Mouse (Mus musculus): ENCODE results near the gene Mrtfa. TPM values are rescaled to one million over a fixed set of nuclear protein-coding genes. Genes with fewer than 3 reads are reported as not detected.

The Mrtfa gene
- polyA plus RNA-seq, 1 experiment from 2014 or later, result 28.3 TPM

DNA sequence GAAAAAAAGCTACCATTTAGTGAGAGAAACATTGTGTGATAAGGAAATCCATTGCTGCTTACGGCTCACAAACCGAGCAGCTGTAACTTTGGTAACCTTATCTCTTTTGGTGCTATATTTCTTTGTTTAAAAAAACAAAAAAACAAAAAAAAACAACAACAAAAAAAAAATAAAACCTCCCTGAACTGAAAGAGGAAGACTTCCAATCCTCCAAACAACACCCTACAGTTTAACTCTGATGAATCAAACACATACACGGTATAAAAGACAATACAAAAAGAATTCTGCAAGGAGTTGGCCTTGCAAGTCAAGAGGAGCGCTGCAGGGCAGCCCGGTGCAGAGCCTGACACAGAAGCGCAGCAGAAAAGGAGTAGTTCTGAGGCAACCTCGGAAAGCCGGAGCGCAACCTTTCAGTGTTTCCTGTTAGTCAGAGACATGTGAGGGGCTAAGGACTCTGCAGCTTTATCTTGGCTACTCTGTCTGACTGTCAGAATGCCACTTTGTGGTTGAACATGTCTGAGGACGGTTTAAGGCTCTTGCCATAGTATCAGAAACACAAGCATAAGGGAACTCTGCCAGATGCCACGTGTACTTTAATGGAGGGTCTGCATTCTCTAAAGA is 48.5 kb downstream of the Mrtfa start:
- no peak for ATAC-seq
- Histone ChIP-seq H3K4me1 (replicated peaks; ENCODE audit: control insufficient read depth, insufficient read depth, low read length) (no peaks in the 10 kb centered on the region), H3K9me3 (ENCODE audit: control insufficient read depth, low read length) (no peaks in the 10 kb centered on the region), H3K27ac (ENCODE audit: low read length) (no peak overlapping the region), H3K9ac (replicated peaks; ENCODE audit: low read depth, low read length) (no peak overlapping the region), H3K27me3 (replicated peaks; ENCODE audit: control insufficient read depth, insufficient read depth, low read length) (no peaks in the 10 kb centered on the region), H3K36me3 (ENCODE audit: control insufficient read depth, insufficient read depth) (no peaks in the 10 kb centered on the region), H3K4me2 (ENCODE audit: low read length) (no peak overlapping the region), H3K4me3 (replicated peaks; ENCODE audit: low read length) (no peak overlapping the region)
- 72% methylated on average over 11 of the region's 11 CpGs for WGBS

DNA sequence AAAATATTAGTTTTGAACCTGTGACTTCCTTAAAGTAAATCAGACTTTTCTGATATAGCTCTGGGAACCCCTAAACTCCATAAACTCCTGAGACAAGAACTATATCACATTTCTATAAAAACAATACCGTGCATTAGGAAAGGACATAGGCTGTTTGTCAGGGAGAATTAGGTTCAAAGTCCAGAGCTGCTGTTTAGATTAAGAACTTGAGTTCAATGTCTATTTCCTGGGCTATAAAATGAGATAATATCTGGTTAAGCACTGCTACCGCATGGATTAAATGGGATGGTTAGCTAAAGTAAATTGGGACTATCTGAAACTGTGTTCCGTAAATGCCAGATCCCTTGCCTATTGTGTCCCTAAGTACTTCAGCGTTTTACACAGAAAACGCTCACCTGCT is 50.6 kb downstream of the Mrtfa start:
- Histone ChIP-seq H3K27me3 (replicated peaks; ENCODE audit: control insufficient read depth, insufficient read depth, low read length) (no peaks in the 10 kb centered on the region), H3K36me3 (ENCODE audit: control insufficient read depth, insufficient read depth) (no peaks in the 10 kb centered on the region), H3K4me3 (replicated peaks; ENCODE audit: low read length) (no peak overlapping the region), H3K9ac (replicated peaks; ENCODE audit: low read depth, low read length) (no peak overlapping the region), H3K4me1 (replicated peaks; ENCODE audit: control insufficient read depth, insufficient read depth, low read length) (no peaks in the 10 kb centered on the region), H3K27ac (ENCODE audit: low read length) (no peak overlapping the region), H3K4me2 (ENCODE audit: low read length) (no peak overlapping the region), H3K9me3 (ENCODE audit: control insufficient read depth, low read length) (no peaks in the 10 kb centered on the region)
- 84% methylated on average over 5 of the region's 5 CpGs for WGBS
- no peak for ATAC-seq

DNA sequence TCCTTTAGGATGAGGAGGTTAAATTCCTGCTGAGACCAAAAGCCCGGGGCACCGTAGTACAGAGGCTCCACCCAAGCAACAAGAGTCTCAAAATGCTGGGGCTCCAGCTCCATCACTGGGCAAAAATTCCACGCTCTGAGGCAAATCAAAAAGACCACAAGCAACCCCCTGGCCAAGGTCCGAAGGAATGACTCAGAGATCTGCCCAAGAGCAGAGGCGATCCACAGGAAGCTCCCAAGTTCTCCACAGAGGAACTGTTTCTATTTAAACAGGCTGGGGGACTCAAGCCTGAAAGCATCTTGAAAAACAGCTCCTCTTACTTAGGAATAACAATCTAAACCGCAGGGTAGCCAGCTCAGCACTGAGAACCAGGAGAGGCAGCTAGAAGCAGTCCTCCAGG is 53.3 kb downstream of the Mrtfa start:
- Histone ChIP-seq H3K27ac (ENCODE audit: low read length) (no peak overlapping the region), H3K4me1 (replicated peaks; ENCODE audit: control insufficient read depth, insufficient read depth, low read length) (no peaks in the 10 kb centered on the region), H3K4me2 (ENCODE audit: low read length) (no peak overlapping the region), H3K4me3 (replicated peaks; ENCODE audit: low read length) (no peak overlapping the region), H3K36me3 (ENCODE audit: control insufficient read depth, insufficient read depth) (no peaks in the 10 kb centered on the region), H3K9ac (replicated peaks; ENCODE audit: low read depth, low read length) (no peak overlapping the region), H3K27me3 (replicated peaks; ENCODE audit: control insufficient read depth, insufficient read depth, low read length) (no peaks in the 10 kb centered on the region), H3K9me3 (ENCODE audit: control insufficient read depth, low read length) (no peaks in the 10 kb centered on the region)
- WGBS, result 34% methylated on average over 6 of the region's 6 CpGs
- no peak for ATAC-seq

DNA sequence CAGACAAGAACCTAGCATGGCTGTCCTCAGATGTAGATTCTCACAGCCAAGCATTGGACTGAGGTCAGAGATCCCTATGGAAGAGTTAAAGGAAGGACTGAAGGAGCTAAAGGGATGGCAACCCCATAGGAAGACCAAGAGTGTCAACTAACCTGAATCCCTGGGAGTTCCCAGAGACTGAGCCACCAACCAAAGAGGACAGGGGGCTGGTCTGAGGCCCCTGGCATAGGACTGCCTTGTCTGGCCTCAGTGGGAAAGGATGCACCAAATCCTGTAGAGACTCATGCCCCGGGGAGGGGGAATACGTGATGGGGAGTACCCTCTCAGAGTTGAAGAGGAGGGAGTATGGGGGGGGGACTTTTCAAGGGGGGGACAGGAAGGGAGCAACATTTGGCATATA is 56.8 kb downstream of the Mrtfa start:
- H3K4me3 ChIP-seq (replicated peaks; ENCODE audit: low read length), result no peak overlapping the region
- peaks cover 17% of the 10 kb centered on the region for H3K4me1 ChIP-seq (replicated peaks; ENCODE audit: control insufficient read depth, insufficient read depth, low read length)
- no peaks in the 10 kb centered on the region for H3K9me3 ChIP-seq (ENCODE audit: control insufficient read depth, low read length)
- H3K36me3 ChIP-seq (ENCODE audit: control insufficient read depth, insufficient read depth), result no peaks in the 10 kb centered on the region
- H3K4me2 ChIP-seq (ENCODE audit: low read length), result no peak overlapping the region
- no peak for ATAC-seq
- WGBS, result 97% methylated on average over 2 of the region's 2 CpGs
- no peak overlapping the region for H3K9ac ChIP-seq (replicated peaks; ENCODE audit: low read depth, low read length)
- no peak overlapping the region for H3K27ac ChIP-seq (ENCODE audit: low read length)
- no peaks in the 10 kb centered on the region for H3K27me3 ChIP-seq (replicated peaks; ENCODE audit: control insufficient read depth, insufficient read depth, low read length)

DNA sequence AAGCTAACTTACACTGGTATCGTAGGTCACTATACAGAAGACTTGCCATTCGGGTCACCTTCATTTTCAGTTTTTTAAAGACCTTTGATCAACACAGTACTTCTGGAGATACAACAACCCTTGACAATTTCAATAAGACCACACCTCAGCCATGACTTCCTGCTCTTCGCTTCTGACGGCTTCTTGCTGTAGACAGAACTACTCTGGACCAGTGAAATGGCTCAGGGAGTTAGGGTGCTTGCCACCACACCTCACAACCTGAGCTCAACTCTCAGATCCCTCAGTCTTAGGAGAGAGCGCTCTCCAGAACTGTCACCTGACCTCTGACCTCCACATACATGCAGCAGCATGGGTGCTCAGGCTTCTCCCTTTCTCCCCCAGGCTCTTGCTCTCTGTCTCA is 59.4 kb downstream of the Mrtfa start:
- 95% methylated on average over 5 of the region's 5 CpGs for WGBS
- no peaks in the 10 kb centered on the region for H3K27me3 ChIP-seq (replicated peaks; ENCODE audit: control insufficient read depth, insufficient read depth, low read length)
- no peak overlapping the region for H3K9ac ChIP-seq (replicated peaks; ENCODE audit: low read depth, low read length)
- H3K27ac ChIP-seq (ENCODE audit: low read length), result no peak overlapping the region
- no peaks in the 10 kb centered on the region for H3K9me3 ChIP-seq (ENCODE audit: control insufficient read depth, low read length)
- H3K4me3 ChIP-seq (replicated peaks; ENCODE audit: low read length), result no peak overlapping the region
- peaks cover 18% of the 10 kb centered on the region for H3K4me1 ChIP-seq (replicated peaks; ENCODE audit: control insufficient read depth, insufficient read depth, low read length)
- ATAC-seq, result no peak
- H3K4me2 ChIP-seq (ENCODE audit: low read length), result no peak overlapping the region
- no peaks in the 10 kb centered on the region for H3K36me3 ChIP-seq (ENCODE audit: control insufficient read depth, insufficient read depth)

DNA sequence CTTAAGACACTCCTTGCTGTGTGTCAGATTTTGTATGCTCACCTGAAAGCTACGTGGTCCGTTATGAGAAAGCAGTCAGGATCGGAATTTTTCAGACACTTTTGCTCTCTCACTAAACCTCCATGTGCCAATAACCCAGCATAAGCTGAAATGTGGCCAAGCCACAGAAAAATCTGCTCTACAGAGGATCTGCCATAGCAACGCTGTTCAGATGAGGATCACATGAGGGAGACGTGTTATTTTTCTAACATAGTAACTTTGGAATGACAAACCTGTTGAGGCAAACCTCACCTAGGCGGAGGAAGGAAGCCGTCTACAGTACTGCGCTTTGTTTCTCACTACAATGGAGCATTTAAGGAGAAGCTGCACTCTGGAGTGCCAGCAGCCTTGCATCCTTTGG is 60.6 kb downstream of the Mrtfa start:
- H3K4me2 ChIP-seq (ENCODE audit: low read length), result no peak overlapping the region
- H3K4me3 ChIP-seq (replicated peaks; ENCODE audit: low read length), result no peak overlapping the region
- H3K27me3 ChIP-seq (replicated peaks; ENCODE audit: control insufficient read depth, insufficient read depth, low read length), result no peaks in the 10 kb centered on the region
- no peak overlapping the region for H3K27ac ChIP-seq (ENCODE audit: low read length)
- 69% methylated on average over 8 of the region's 8 CpGs for WGBS
- H3K9ac ChIP-seq (replicated peaks; ENCODE audit: low read depth, low read length), result no peak overlapping the region
- no peak for ATAC-seq
- no peaks in the 10 kb centered on the region for H3K9me3 ChIP-seq (ENCODE audit: control insufficient read depth, low read length)
- no peaks in the 10 kb centered on the region for H3K36me3 ChIP-seq (ENCODE audit: control insufficient read depth, insufficient read depth)
- peaks cover 18% of the 10 kb centered on the region for H3K4me1 ChIP-seq (replicated peaks; ENCODE audit: control insufficient read depth, insufficient read depth, low read length)

DNA sequence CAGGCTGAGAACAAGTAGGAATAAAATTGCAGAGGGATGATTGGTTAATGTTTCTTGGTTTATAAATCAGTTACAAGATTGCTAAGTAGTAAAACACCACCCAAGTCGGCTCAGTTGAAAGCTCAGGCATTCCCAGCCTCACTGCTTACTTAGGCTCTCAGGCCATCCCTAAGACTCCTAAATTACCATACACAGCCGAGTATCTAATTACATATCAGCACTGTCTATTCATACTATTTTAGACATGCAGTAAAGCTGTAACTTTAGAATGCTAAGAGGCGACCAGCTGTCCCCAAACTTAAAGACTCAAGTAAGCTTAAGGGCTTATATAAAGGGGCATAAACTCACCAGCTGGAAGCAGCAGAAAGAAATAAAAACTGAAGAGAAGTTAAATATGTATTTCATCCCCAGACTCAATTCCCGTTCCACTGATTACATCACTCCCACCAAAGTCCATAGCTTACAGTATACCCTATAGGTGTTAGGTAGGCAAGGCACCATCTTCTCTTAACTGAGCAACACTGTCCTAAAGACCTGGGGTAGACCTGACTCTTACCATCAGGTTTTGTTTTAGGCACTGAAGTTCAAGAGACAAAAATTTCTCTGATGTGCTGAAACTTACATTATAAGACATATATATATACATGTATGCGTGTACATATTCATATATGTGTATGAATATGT is 62.3 kb downstream of the Mrtfa start:
- H3K36me3 ChIP-seq (ENCODE audit: control insufficient read depth, insufficient read depth), result no peaks in the 10 kb centered on the region
- ATAC-seq, result no peak
- 72% methylated on average over 5 of the region's 5 CpGs for WGBS

DNA sequence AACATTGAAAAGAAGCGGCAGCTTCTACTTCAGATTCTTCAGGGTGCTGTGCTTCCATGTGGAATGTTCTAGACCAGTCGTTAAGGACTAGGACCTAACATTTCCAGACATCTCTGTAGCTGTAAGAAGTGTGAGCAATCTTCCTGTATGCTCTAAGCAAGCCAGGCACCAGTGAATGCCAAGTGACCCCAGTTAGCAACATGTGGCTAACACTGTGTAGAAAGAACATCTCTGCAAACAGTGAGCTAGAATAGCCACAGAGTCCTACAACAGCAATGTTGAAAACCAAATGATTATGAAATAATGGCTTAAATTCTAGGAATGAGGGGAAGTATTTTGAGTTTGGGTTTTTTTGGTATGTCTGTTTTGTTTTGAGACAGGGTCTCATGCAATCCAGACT is 66.3 kb downstream of the Mrtfa start:
- no peak overlapping the region for H3K4me3 ChIP-seq (replicated peaks; ENCODE audit: low read length)
- no peak overlapping the region for H3K9ac ChIP-seq (replicated peaks; ENCODE audit: low read depth, low read length)
- H3K4me1 ChIP-seq (replicated peaks; ENCODE audit: control insufficient read depth, insufficient read depth, low read length), result peaks cover 16% of the 10 kb centered on the region
- H3K36me3 ChIP-seq (ENCODE audit: control insufficient read depth, insufficient read depth), result no peaks in the 10 kb centered on the region
- H3K27me3 ChIP-seq (replicated peaks; ENCODE audit: control insufficient read depth, insufficient read depth, low read length), result no peaks in the 10 kb centered on the region
- no peaks in the 10 kb centered on the region for H3K9me3 ChIP-seq (ENCODE audit: control insufficient read depth, low read length)
- no peak overlapping the region for H3K4me2 ChIP-seq (ENCODE audit: low read length)
- ATAC-seq, result no peak
- H3K27ac ChIP-seq (ENCODE audit: low read length), result no peak overlapping the region
- 97% methylated on average over 2 of the region's 2 CpGs for WGBS

More for the DNA sequence above, 62.3 kb downstream of the Mrtfa start:
- Histone ChIP-seq H3K4me1 (replicated peaks; ENCODE audit: control insufficient read depth, insufficient read depth, low read length) (peaks cover 19% of the 10 kb centered on the region), H3K4me3 (replicated peaks; ENCODE audit: low read length) (no peak overlapping the region), H3K4me2 (ENCODE audit: low read length) (no peak overlapping the region), H3K9ac (replicated peaks; ENCODE audit: low read depth, low read length) (no peak overlapping the region), H3K9me3 (ENCODE audit: control insufficient read depth, low read length) (no peaks in the 10 kb centered on the region), H3K27me3 (replicated peaks; ENCODE audit: control insufficient read depth, insufficient read depth, low read length) (no peaks in the 10 kb centered on the region), H3K27ac (ENCODE audit: low read length) (no peak overlapping the region)

DNA sequence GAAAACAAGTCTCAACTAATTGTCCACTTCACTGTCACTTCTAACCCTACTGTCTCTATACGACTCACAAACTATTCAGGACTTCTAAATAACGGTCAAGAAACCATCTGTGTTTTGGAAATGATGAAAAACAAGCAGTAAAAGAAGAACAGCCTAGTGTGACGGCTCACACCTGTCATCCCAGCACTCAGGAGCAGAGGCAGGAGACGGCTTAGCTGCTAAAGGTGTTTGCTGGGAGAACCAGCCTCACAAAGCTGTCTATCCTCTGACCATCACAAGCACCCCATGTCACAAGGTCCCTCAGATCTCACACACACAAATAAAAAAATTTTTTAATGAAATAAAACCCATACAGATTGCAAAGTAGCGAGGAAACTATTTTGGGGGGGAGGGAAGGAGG is 67.4 kb downstream of the Mrtfa start:
- Histone ChIP-seq H3K27ac (ENCODE audit: low read length) (no peak overlapping the region), H3K4me1 (replicated peaks; ENCODE audit: control insufficient read depth, insufficient read depth, low read length) (peaks cover 9% of the 10 kb centered on the region), H3K36me3 (ENCODE audit: control insufficient read depth, insufficient read depth) (no peaks in the 10 kb centered on the region), H3K4me2 (ENCODE audit: low read length) (no peak overlapping the region), H3K9me3 (ENCODE audit: control insufficient read depth, low read length) (no peaks in the 10 kb centered on the region), H3K4me3 (replicated peaks; ENCODE audit: low read length) (no peak overlapping the region), H3K9ac (replicated peaks; ENCODE audit: low read depth, low read length) (no peak overlapping the region), H3K27me3 (replicated peaks; ENCODE audit: control insufficient read depth, insufficient read depth, low read length) (no peaks in the 10 kb centered on the region)
- 63% methylated on average over 5 of the region's 5 CpGs for WGBS
- ATAC-seq, result no peak
